Mouse (Mus musculus): ENCODE measurements at regions not wholly inside any gene's neighbourhood (a gene's known extent, or its start where the extent isn't known, plus 50 kb on each side); places are given as distances from the start of the nearest gene placed in this dataset.

DNA sequence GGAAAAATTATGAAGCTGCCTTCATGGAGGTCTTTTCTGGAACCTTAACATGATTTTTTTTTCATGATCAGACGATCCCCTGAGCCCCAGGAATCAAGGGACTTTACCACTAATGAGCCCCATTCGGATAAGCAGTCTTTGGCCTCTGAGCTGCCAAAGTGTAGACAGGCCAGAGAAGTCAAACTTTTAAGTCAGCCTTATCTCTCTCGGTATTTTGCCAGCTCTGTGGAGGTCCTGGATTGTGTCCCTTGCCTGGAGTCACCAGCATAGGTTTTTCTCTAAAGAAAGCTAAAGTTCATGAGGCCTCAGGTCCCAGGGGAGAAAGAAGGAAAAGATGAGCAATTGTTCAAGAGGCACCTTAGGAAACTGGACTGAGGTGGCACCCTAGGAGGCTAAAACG lies 222.7 kb upstream of the Adamts9 start:
- WGBS: 65% methylated on average over 4 of the region's 4 CpGs
- H3K4me3 ChIP-seq (replicated peaks): no peak overlapping the region
- no peak for ATAC-seq
- H3K27ac ChIP-seq: no peak overlapping the region
- no peaks in the 10 kb centered on the region for H3K9me3 ChIP-seq
- no peak overlapping the region for H3K9ac ChIP-seq (replicated peaks)
- no peak overlapping the region for H3K4me2 ChIP-seq (replicated peaks)
- H3K27me3 ChIP-seq: no peaks in the 10 kb centered on the region
- H3K4me1 ChIP-seq (replicated peaks): 0 out of 2 replicates have a peak, but pooled peaks cover 4% of the 10 kb centered on the region
- H3K36me3 ChIP-seq: no peaks in the 10 kb centered on the region

DNA sequence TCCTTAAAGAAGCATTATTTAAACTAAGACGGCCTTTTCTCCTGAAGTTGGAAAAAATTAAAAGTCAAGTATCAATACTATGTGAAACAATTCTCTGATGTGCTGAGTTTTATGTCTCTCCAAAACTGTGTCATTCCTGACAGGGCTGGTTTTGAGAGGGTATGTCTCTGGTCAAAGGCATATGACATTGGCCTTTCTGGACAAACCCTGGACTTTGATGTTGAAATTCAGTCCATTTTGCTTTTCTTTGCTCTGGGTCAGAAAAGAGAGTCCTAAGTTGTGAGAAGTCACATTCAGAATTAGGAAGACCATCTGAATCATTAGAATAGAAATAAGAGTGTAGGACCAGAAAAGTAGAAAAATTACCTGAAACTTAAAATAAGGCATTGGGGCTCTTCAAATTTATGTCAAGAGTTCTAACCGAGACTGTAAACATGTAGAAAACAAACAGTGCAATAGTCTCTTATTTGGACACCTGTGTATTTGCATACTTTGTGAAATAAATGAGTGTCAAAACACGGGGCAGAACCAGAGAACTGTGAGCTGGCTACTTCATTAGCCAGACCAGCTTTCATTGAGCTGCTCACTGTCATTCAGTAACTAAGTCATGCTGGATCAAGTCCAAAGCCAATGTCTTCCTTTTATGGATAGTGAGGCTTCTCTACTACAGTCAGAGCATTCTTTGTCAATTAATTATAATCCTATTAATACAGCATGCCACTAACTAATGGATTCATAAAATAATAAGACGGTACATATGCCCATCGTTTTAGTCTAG lies 209.3 kb upstream of the Adamts9 start:
- no peak for ATAC-seq
- Histone ChIP-seq H3K9ac (replicated peaks) (no peak overlapping the region), H3K27ac (no peak overlapping the region), H3K36me3 (no peaks in the 10 kb centered on the region), H3K9me3 (no peaks in the 10 kb centered on the region), H3K4me3 (replicated peaks) (no peak overlapping the region), H3K4me1 (replicated peaks) (no peaks in the 10 kb centered on the region), H3K4me2 (replicated peaks) (no peak overlapping the region), H3K27me3 (no peaks in the 10 kb centered on the region)
- WGBS: 86% methylated on average over 5 of the region's 5 CpGs

DNA sequence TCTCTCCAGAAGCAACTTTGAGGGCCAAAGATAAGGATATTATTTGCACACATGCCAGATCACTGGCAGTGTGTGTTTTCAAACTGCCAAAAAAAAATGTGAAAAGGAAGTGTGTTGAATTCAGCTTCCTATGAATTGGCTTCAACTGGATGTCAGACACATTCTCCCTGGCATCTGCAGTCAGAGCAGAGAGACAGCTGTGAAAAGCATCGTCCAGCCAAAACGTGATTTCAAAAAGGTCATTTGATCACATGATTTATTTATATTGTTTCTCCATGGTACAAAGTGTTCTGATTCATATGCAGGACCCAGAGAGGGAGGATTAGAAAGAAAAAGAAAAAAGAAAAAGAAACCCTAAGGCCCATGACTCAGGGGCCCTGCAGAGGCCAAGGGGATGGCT lies 207.2 kb upstream of the Adamts9 start:
- H3K36me3 ChIP-seq: no peaks in the 10 kb centered on the region
- no peak overlapping the region for H3K27ac ChIP-seq
- H3K9ac ChIP-seq (replicated peaks): no peak overlapping the region
- ATAC-seq: no peak
- H3K4me2 ChIP-seq (replicated peaks): no peak overlapping the region
- H3K9me3 ChIP-seq: no peaks in the 10 kb centered on the region
- no peaks in the 10 kb centered on the region for H3K4me1 ChIP-seq (replicated peaks)
- H3K27me3 ChIP-seq: no peaks in the 10 kb centered on the region
- 29% methylated on average over 2 of the region's 2 CpGs for WGBS
- H3K4me3 ChIP-seq (replicated peaks): no peak overlapping the region

DNA sequence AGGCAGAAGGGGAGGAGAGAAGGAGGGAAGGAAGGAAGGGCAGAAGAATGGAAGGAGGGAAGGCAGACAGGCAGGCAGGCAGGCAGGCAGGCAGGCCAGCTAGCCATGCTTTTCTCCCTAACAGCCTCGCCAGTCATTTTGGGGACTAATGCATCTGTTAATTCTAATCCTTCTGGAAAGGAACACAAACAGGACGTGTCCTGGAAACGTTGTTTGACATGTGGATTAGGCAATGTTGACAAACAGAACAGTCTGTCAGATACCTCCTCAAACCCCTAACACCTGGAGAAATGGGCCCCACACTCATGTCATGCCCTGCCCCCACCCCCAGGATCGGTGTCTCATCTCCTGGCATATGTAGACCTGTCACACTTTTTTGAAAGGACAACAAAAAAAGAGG lies 206.7 kb upstream of the Adamts9 start:
- Histone ChIP-seq H3K4me2 (replicated peaks) (no peak overlapping the region), H3K9me3 (no peaks in the 10 kb centered on the region), H3K27me3 (no peaks in the 10 kb centered on the region), H3K36me3 (no peaks in the 10 kb centered on the region), H3K9ac (replicated peaks) (no peak overlapping the region), H3K27ac (no peak overlapping the region), H3K4me1 (replicated peaks) (no peaks in the 10 kb centered on the region), H3K4me3 (replicated peaks) (no peak overlapping the region)
- WGBS: 47% methylated on average over 4 of the region's 4 CpGs
- ATAC-seq: no peak

DNA sequence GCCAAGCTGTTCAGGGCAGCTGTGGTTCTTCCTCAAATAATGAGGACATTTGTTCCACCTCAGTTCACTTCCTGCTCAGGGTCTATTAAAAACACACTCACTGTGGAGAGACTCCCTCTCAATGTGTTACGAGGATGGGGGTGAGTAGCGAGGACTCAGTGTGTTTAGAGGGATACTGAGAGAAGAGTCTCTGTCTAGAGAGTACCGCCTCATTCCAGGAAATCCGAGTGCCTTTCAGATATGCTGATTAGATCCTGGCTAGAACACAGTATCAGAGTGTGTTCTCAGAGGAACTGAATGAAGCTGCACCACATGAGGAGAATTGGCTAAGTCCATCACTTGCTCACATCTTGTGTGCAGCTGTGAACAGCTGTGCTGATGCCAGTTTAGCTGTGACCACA lies 197.0 kb upstream of the Adamts9 start:
- no peaks in the 10 kb centered on the region for H3K36me3 ChIP-seq
- 51% methylated on average over 4 of the region's 4 CpGs for WGBS
- no peaks in the 10 kb centered on the region for H3K9me3 ChIP-seq
- no peak overlapping the region for H3K27ac ChIP-seq
- no peak overlapping the region for H3K9ac ChIP-seq (replicated peaks)
- peak; percentile 27; the same call in 1 of the 2 replicates for ATAC-seq
- no peak overlapping the region for H3K4me2 ChIP-seq (replicated peaks)
- H3K4me3 ChIP-seq (replicated peaks): no peak overlapping the region
- H3K4me1 ChIP-seq (replicated peaks): no peaks in the 10 kb centered on the region
- no peaks in the 10 kb centered on the region for H3K27me3 ChIP-seq

DNA sequence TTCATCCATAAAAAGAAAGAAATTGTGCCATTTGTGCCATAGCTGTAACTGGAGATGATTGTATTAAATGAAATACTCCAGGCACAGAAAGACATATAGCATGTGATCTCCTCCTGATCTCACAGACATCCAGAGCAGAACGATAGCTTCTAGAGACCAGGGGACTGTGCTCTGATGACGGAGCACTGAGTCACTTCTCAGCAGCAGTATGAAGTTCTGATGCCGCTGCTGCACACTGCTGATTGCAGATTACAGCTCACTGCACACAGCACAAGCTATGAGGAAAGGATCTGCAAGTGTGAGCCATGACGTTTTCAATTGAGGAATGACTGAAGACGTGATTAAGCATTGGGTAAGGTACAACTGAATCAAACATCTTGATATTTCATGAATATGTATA lies 190.6 kb upstream of the Adamts9 start:
- Histone ChIP-seq H3K4me1 (replicated peaks) (no peaks in the 10 kb centered on the region), H3K27ac (no peak overlapping the region), H3K36me3 (no peaks in the 10 kb centered on the region), H3K9ac (replicated peaks) (no peak overlapping the region), H3K27me3 (no peaks in the 10 kb centered on the region; the same call in 1 of the 2 replicates), H3K9me3 (no peaks in the 10 kb centered on the region), H3K4me2 (replicated peaks) (no peak overlapping the region), H3K4me3 (replicated peaks) (no peak overlapping the region)
- WGBS: 80% methylated on average over 5 of the region's 5 CpGs
- ATAC-seq: no peak

DNA sequence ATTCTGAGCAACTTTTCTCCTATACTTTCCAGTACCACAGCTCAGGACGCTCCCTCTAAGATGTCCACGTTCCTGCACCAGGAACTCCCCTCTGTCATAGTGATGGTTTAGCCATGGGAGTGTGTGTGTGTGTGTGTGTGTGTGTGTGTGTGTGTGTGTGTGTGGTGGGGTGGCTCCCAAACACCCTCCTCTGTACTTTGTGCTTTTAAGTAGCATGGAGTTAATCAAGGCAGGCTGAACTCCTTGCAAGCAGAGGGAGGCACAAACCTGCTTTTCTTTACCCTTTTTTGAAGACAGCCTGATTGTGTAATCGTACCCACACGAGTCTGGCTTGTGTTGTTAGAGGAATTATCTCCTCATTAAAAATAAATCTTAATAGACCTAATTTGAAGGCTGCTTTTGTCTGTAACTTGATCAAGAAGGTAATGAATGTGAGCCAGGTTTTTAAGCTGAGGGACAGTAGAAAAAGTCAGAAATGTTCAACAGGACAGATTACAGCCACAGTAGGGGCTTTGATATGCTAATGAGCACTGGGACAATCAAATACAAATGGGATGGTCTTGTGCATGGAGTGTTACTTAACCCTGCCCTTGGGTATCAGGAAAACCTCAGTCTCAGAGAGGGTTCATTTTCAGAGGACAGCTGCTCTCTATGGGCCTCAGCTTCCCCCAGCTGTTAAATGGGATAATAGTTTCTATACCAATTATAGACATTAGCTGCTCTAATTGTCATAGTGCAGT lies 187.8 kb upstream of the Adamts9 start:
- no peak for ATAC-seq

DNA sequence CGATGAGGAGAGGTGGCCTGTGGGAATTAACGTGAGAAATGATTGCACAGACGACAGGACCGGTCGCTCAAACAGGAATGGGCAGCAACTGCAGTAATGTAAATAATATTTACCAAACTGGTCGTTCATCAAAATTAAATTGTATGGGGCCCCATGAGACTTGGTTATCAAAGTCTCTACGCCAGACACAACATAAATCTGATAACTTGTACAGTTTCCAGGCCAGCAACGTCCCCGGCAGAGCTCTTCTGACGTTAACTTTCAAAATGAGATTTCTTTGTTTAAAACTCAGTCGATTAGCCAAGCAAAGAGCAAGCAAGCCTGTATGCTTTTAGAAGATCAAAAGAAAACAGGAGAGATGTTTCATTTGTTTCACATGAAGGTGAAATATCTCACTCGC lies 176.2 kb upstream of the Adamts9 start:
- WGBS: 88% methylated on average over 12 of the region's 12 CpGs
- Histone ChIP-seq H3K9ac (replicated peaks) (no peak overlapping the region), H3K27ac (no peak overlapping the region), H3K36me3 (no peaks in the 10 kb centered on the region), H3K4me3 (replicated peaks) (no peak overlapping the region), H3K27me3 (no peaks in the 10 kb centered on the region), H3K4me1 (replicated peaks) (no peaks in the 10 kb centered on the region), H3K4me2 (replicated peaks) (no peak overlapping the region), H3K9me3 (no peaks in the 10 kb centered on the region)
- no peak for ATAC-seq

More for the DNA sequence above, 187.8 kb upstream of the Adamts9 start:
- Histone ChIP-seq H3K9ac (replicated peaks) (no peak overlapping the region), H3K9me3 (no peaks in the 10 kb centered on the region), H3K27me3 (no peaks in the 10 kb centered on the region; the same call in 1 of the 2 replicates), H3K36me3 (no peaks in the 10 kb centered on the region), H3K4me1 (replicated peaks) (no peaks in the 10 kb centered on the region), H3K4me2 (replicated peaks) (no peak overlapping the region), H3K4me3 (replicated peaks) (no peak overlapping the region), H3K27ac (no peak overlapping the region)
- WGBS: 29% methylated on average over 4 of the region's 4 CpGs

DNA sequence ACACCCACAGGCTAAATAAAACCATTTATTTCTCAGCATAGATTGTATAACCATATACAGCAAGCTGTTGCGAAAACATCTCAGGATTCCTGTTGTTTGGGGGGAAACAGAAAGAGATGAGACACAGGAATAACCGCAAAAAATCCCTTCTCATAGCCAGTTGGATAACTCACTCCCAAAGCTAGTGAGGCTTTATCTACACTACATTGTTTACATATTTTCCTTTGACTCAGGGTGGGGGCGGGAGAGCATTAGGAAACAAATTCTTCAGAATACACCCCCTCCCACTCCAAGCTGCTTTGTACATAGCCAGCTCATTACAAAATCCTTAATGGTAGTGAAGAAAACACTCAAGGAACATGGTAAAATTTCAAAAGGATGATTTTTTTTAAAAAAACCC lies 170.1 kb upstream of the Adamts9 start:
- Histone ChIP-seq H3K9me3 (no peaks in the 10 kb centered on the region), H3K9ac (replicated peaks) (no peak overlapping the region), H3K4me3 (replicated peaks) (no peak overlapping the region), H3K27ac (no peak overlapping the region), H3K4me2 (replicated peaks) (no peak overlapping the region), H3K27me3 (no peaks in the 10 kb centered on the region), H3K4me1 (replicated peaks) (no peaks in the 10 kb centered on the region), H3K36me3 (no peaks in the 10 kb centered on the region)
- 94% methylated on average over 3 of the region's 3 CpGs for WGBS
- no peak for ATAC-seq

DNA sequence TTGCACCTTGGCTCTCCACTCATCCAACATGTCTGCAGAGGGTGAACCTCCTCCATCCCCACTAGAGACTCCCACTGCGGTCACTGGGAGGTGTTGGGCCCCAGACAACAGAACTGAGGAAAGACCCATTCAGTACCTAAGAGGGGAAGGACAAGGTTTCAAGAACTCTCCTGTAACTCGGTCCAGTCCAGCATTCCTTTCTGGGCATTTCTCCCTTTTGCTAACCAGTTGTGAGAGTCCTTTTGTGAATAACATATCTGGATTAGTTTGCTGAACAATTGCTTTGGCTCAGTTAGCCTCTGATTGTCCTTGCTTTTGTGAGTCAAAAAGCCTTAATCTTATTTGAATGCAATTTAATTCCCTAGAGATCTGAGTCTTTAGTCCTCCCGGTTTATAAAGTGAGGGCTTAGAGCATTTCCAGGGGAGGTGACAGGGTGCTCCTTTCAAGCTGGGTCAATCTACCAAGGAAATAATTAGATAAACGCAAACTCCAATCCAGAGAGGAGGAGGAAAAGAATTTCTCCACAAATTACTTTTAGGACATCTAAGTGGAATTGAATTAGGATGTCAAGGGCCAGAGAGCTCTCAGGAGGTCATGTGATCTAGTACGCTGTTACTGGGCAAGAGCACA lies 151.6 kb upstream of the Adamts9 start:
- no peak for ATAC-seq
- H3K4me2 ChIP-seq (replicated peaks): no peak overlapping the region

DNA sequence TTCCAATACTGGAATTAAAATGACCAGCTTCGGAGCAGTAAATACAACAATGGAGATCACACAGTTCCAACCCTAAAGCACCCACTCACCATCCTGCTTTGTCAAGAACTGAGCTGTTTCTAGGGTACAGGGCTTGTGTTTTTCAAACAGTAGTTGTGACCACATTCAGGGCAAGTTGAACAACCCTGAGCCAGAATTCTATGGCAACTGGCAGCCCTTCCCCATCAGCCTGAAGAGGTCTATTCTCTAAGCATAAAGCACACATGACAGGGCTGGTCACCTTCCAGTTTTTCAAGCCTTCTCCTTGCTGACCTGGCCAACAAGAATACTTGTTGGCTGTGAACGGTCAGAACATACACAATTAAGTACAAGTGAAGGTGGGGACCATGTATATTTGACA lies 150.5 kb upstream of the Adamts9 start:
- H3K36me3 ChIP-seq: no peaks in the 10 kb centered on the region
- H3K4me1 ChIP-seq (replicated peaks): peaks cover 6% of the 10 kb centered on the region; the same call in 1 of the 2 replicates
- ATAC-seq: no peak
- no peak overlapping the region for H3K4me3 ChIP-seq (replicated peaks)
- no peak overlapping the region for H3K9ac ChIP-seq (replicated peaks)
- H3K9me3 ChIP-seq: no peaks in the 10 kb centered on the region
- H3K27ac ChIP-seq: no peak overlapping the region
- no peak overlapping the region for H3K4me2 ChIP-seq (replicated peaks)
- WGBS: 77% methylated on average over 2 of the region's 2 CpGs
- H3K27me3 ChIP-seq: peaks cover 17% of the 10 kb centered on the region

More for the DNA sequence above, 151.6 kb upstream of the Adamts9 start:
- Histone ChIP-seq H3K27ac (no peak overlapping the region), H3K4me3 (replicated peaks) (no peak overlapping the region), H3K9ac (replicated peaks) (no peak overlapping the region), H3K4me1 (replicated peaks) (peaks cover 6% of the 10 kb centered on the region; the same call in 1 of the 2 replicates), H3K27me3 (peaks cover 17% of the 10 kb centered on the region), H3K9me3 (no peaks in the 10 kb centered on the region), H3K36me3 (no peaks in the 10 kb centered on the region)
- 5% methylated on average over 5 of the region's 5 CpGs for WGBS

DNA sequence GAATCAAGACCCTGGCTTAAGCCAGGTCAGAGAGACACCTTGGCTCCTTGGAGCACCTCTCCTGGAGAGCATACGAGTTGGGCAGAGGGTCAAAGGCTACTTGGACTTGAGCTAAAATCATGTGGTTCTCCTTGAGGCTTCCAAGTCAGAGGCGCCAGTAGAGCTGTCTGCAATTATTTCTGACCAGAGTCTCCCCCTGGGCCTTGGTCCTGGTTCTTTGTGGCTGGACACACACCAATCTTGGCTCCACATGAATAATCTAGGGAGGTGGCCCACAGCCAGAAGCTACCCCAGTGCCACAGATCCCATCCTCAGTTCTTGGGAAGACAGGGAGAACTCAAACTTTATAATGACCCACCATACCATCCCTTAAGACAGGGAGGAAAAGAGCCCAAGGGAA lies 144.0 kb upstream of the Adamts9 start:
- Histone ChIP-seq H3K27ac (no peak overlapping the region), H3K4me2 (replicated peaks) (no peak overlapping the region), H3K9ac (replicated peaks) (no peak overlapping the region), H3K36me3 (no peaks in the 10 kb centered on the region), H3K9me3 (no peaks in the 10 kb centered on the region), H3K27me3 (peaks cover 7% of the 10 kb centered on the region; the same call in 1 of the 2 replicates), H3K4me3 (replicated peaks) (no peak overlapping the region), H3K4me1 (replicated peaks) (no peaks in the 10 kb centered on the region)
- ATAC-seq: no peak
- WGBS: 83% methylated on average over 2 of the region's 2 CpGs

All from midbrain, embryonic 13.5 days (tissue).